Mouse (Mus musculus) liver, embryonic 15.5 days (tissue): ENCODE results near the gene Zbtb25. TPM values are rescaled to one million over a fixed set of nuclear protein-coding genes. Genes with fewer than 3 reads are reported as not detected.

Experiments used
- ATAC-seq: fragments of 200-750 bp; cut with Nextera tagmentation; 2 replicates; pipeline ENCODE4 v1.8.0; 2017; ENCODE audit warnings: moderate number of reproducible peaks, mild to moderate bottlenecking, moderate library complexity; ENCODE audit not compliant: insufficient read depth
- H3K27ac ChIP-seq: fragments of 300-500 bp; sonication (generic); replicated peaks from 2 replicates; pipeline ENCODE4 v1.5.1; 2015; ENCODE audit warnings: mild to moderate bottlenecking, inconsistent platforms
- H3K27me3 ChIP-seq: fragments of 300-500 bp; sonication (generic); 2 replicates; pipeline ENCODE4 v1.6.1; 2015; ENCODE audit warnings: mild to moderate bottlenecking, inconsistent platforms
- H3K36me3 ChIP-seq: fragments of 300-500 bp; sonication (generic); replicated peaks from 2 replicates; pipeline ENCODE4 v1.6.1; 2015; ENCODE audit warnings: moderate library complexity, mild to moderate bottlenecking, inconsistent platforms
- H3K4me1 ChIP-seq: fragments of 300-500 bp; sonication (generic); replicated peaks from 2 replicates; pipeline ENCODE4 v1.6.1; 2015; ENCODE audit warnings: inconsistent platforms
- H3K4me2 ChIP-seq: fragments of 300-500 bp; sonication (generic); 2 replicates; pipeline ENCODE4 v1.6.1; 2015; ENCODE audit warnings: moderate library complexity, mild to moderate bottlenecking, inconsistent platforms
- H3K4me3 ChIP-seq: fragments of 300-500 bp; sonication (generic); replicated peaks from 2 replicates; pipeline ENCODE4 v1.5.1; 2015; ENCODE audit warnings: mild to moderate bottlenecking, inconsistent platforms
- H3K9ac ChIP-seq: fragments of 300-500 bp; sonication (generic); 2 replicates; pipeline ENCODE4 v1.6.1; 2015; ENCODE audit warnings: moderate library complexity, mild to moderate bottlenecking, inconsistent platforms
- H3K9me3 ChIP-seq: fragments of 300-500 bp; sonication (generic); replicated peaks from 2 replicates; pipeline ENCODE4 v1.6.1; 2016; ENCODE audit warnings: inconsistent platforms
- WGBS: fragments of 180-500 bp; shearing (Covaris S2); methylation state at CpG from one replicate; pipeline ENCODE4 v1.1.7; 2015; ENCODE audit warnings: mixed read lengths; ENCODE audit not compliant: insufficient replicate concordance; 5-methylcytosine and 5-hydroxymethylcytosine counted together
- polyA plus RNA-seq: library from polyadenylated mRNA; unstranded; fragments of >200 nt; fragmentation: Nextera tagmentation; extraction: Ambion mirVana; gene quantifications from 2 replicates; pipeline ENCODE4 v1.2.1, GENCODE M21; 2015

The Zbtb25 gene
- polyA plus RNA-seq, 1 experiment from 2014 or later, result 6.1 TPM

- no peak overlapping the region for H3K4me3 ChIP-seq
- WGBS, result 47% methylated on average over 5 of the region's 5 CpGs
- no peaks in the 10 kb centered on the region for H3K4me1 ChIP-seq
- no peaks in the 10 kb centered on the region for H3K9me3 ChIP-seq
- no peak for ATAC-seq
- H3K4me2 ChIP-seq, result no peak overlapping the region
- no peaks in the 10 kb centered on the region for H3K27me3 ChIP-seq
- no peak overlapping the region for H3K27ac ChIP-seq
- H3K36me3 ChIP-seq, result no peaks in the 10 kb centered on the region
- no peak overlapping the region for H3K9ac ChIP-seq
Observed at GRCm38 (mm10) chr12:76333688-76334087, 35.7 kb downstream of the Zbtb25 start.

GRCm38 (mm10) chr12:76328567-76329354, 40.6 kb downstream of the Zbtb25 start:
- H3K9ac ChIP-seq, result no peak overlapping the region
- no peak for ATAC-seq
- H3K27ac ChIP-seq, result peak overlapping the region; percentile 33; the same call in 1 of the 2 replicates
- H3K4me2 ChIP-seq, result no peak overlapping the region
- peaks cover 12% of the 10 kb centered on the region for H3K4me1 ChIP-seq
- peaks cover 15% of the 10 kb centered on the region for H3K27me3 ChIP-seq
- WGBS, result 58% methylated on average over 6 of the region's 6 CpGs
- H3K9me3 ChIP-seq, result no peaks in the 10 kb centered on the region
- no peaks in the 10 kb centered on the region for H3K36me3 ChIP-seq
- H3K4me3 ChIP-seq, result no peak overlapping the region

- no peak for ATAC-seq
- Histone ChIP-seq H3K9ac (no peak overlapping the region), H3K4me1 (peaks cover 12% of the 10 kb centered on the region), H3K36me3 (no peaks in the 10 kb centered on the region), H3K27me3 (peaks cover 15% of the 10 kb centered on the region), H3K4me2 (no peak overlapping the region), H3K27ac (no peak overlapping the region), H3K9me3 (no peaks in the 10 kb centered on the region), H3K4me3 (no peak overlapping the region)
- WGBS, result 84% methylated on average over 23 of the region's 23 CpGs
Observed at GRCm38 (mm10) chr12:76326437-76327220, 42.8 kb downstream of the Zbtb25 start.

GRCm38 (mm10) chr12:76324679-76325431, 44.5 kb downstream of the Zbtb25 start, which contains the start of gene Akap5:
TSS of gene Akap5 (plus strand) at chr12:76324891.
- peaks cover 14% of the 10 kb centered on the region for H3K4me1 ChIP-seq
- H3K9me3 ChIP-seq, result no peaks in the 10 kb centered on the region
- peaks cover 17% of the 10 kb centered on the region for H3K36me3 ChIP-seq
- peak within 1 kb of the TSS; percentile 80 for H3K4me2 ChIP-seq
- H3K4me3 ChIP-seq, result peak within 1 kb of the TSS; percentile 53
- ATAC-seq, result peak; percentile 63
- H3K9ac ChIP-seq, result no peak within 1 kb of the TSS
- no peak within 1 kb of the TSS for H3K27ac ChIP-seq
- peaks cover 15% of the 10 kb centered on the region for H3K27me3 ChIP-seq
- 3% methylated on average over 53 of the region's 53 CpGs for WGBS

- peaks cover 63% of the 10 kb centered on the region for H3K36me3 ChIP-seq
- H3K27ac ChIP-seq, result peak overlapping the region; percentile 82
- 3% methylated on average over 9 of the region's 9 CpGs for WGBS
- peaks cover 28% of the 10 kb centered on the region for H3K4me1 ChIP-seq
- no peak overlapping the region; the same call in 1 of the 2 replicates for H3K4me3 ChIP-seq
- no peak overlapping the region for H3K9ac ChIP-seq
- H3K4me2 ChIP-seq, result peak overlapping the region; percentile 58
- no peaks in the 10 kb centered on the region for H3K27me3 ChIP-seq
- H3K9me3 ChIP-seq, result no peaks in the 10 kb centered on the region
- peak; percentile 90 for ATAC-seq
Observed at GRCm38 (mm10) chr12:76318282-76319212, 50.9 kb downstream of the Zbtb25 start.

GRCm38 (mm10) chr12:76311951-76312350, 57.5 kb downstream of the Zbtb25 start:
- Histone ChIP-seq H3K9ac (no peak overlapping the region), H3K27ac (no peak overlapping the region), H3K9me3 (no peaks in the 10 kb centered on the region), H3K4me3 (no peak overlapping the region), H3K4me1 (peaks cover 21% of the 10 kb centered on the region), H3K4me2 (no peak overlapping the region), H3K27me3 (no peaks in the 10 kb centered on the region), H3K36me3 (peaks cover 85% of the 10 kb centered on the region)
- WGBS, result 85% methylated on average over 8 of the region's 8 CpGs
- no peak for ATAC-seq

- ATAC-seq, result peak; percentile 53; the same call in 1 of the 2 replicates
- 78% methylated on average over 9 of the region's 9 CpGs for WGBS
- no peak overlapping the region for H3K4me3 ChIP-seq
- H3K4me1 ChIP-seq, result peaks cover 21% of the 10 kb centered on the region
- no peaks in the 10 kb centered on the region for H3K27me3 ChIP-seq
- no peak overlapping the region for H3K27ac ChIP-seq
- peaks cover 86% of the 10 kb centered on the region for H3K36me3 ChIP-seq
- no peak overlapping the region for H3K4me2 ChIP-seq
- no peak overlapping the region for H3K9ac ChIP-seq
- no peaks in the 10 kb centered on the region for H3K9me3 ChIP-seq
Observed at GRCm38 (mm10) chr12:76311227-76311626, 58.2 kb downstream of the Zbtb25 start.

GRCm38 (mm10) chr12:76310633-76311032, 58.8 kb downstream of the Zbtb25 start:
- Histone ChIP-seq H3K4me3 (no peak overlapping the region), H3K36me3 (peaks cover 88% of the 10 kb centered on the region), H3K27ac (no peak overlapping the region; the same call in 1 of the 2 replicates), H3K4me2 (no peak overlapping the region), H3K9ac (no peak overlapping the region), H3K4me1 (peaks cover 21% of the 10 kb centered on the region), H3K27me3 (no peaks in the 10 kb centered on the region), H3K9me3 (no peaks in the 10 kb centered on the region)
- 69% methylated on average over 6 of the region's 6 CpGs for WGBS
- ATAC-seq, result no peak

DNA sequence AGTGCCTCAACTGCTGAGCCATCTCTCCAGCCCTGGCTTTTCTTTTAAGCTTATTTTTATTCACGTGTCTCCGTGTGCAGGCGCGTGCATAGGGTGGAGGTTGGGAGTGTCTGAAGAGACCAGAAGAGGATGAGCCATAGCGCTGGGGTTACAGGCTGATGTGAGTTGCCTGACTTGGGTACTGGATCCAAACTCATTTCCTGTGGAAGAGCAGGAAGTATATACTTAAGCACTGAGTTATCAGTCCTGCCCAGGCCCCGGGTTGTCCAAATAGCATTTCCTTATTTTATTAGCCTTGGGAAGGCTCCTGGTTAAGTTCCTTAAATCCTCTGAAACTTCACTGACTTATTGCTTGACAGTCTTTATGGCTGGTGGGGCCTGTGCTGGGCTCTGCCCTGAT, 59.4 kb downstream of the Zbtb25 start:
- peak overlapping the region; percentile 25; the same call in 1 of the 2 replicates for H3K27ac ChIP-seq
- no peaks in the 10 kb centered on the region for H3K9me3 ChIP-seq
- peaks cover 21% of the 10 kb centered on the region for H3K4me1 ChIP-seq
- no peak overlapping the region for H3K4me2 ChIP-seq
- H3K27me3 ChIP-seq, result no peaks in the 10 kb centered on the region
- no peak overlapping the region for H3K4me3 ChIP-seq
- H3K9ac ChIP-seq, result no peak overlapping the region
- 41% methylated on average over 6 of the region's 6 CpGs for WGBS
- ATAC-seq, result no peak
- peaks cover 86% of the 10 kb centered on the region for H3K36me3 ChIP-seq

DNA sequence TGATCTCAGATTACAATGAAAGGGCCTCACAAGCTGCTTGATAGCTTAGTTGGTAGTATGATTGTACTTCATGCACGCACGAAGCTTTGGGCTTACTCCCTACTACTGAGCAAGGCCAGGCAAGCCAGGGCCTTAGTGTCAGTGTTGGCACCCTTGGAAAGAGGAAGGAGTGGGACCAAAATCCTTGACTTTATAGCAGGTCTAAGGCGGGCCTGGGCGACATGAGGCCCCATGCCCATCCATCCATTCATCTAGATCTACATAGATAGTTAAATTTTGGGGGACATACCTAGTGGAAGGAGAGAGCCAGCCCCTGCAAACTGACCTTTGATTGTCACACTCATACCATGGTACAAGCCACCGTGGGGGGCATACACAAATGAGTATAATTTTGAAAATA, 61.0 kb downstream of the Zbtb25 start:
- Histone ChIP-seq H3K4me3 (no peak overlapping the region), H3K27me3 (no peaks in the 10 kb centered on the region), H3K36me3 (peaks cover 85% of the 10 kb centered on the region), H3K9me3 (no peaks in the 10 kb centered on the region), H3K27ac (no peak overlapping the region; the same call in 1 of the 2 replicates), H3K9ac (no peak overlapping the region), H3K4me1 (peaks cover 21% of the 10 kb centered on the region), H3K4me2 (no peak overlapping the region)
- WGBS, result 78% methylated on average over 5 of the region's 5 CpGs
- ATAC-seq, result no peak
